Mouse (Mus musculus) forebrain, embryonic 16.5 days (tissue): ENCODE data around the gene Msrb3. TPM values are rescaled to one million over a fixed set of nuclear protein-coding genes. Genes with fewer than 3 reads are reported as not detected.

Source experiments
- ATAC-seq: fragments of 200-750 bp; cut with Nextera tagmentation; 2 replicates; pipeline ENCODE4 v1.8.0; 2017; ENCODE audit warnings: mild to moderate bottlenecking, moderate library complexity
- H3K27ac ChIP-seq: fragments of 300-500 bp; sonication (generic); 2 replicates; pipeline ENCODE4 v1.5.1; 2014; ENCODE audit warnings: low read length, control low read depth
- H3K27me3 ChIP-seq: fragments of 300-500 bp; sonication (generic); replicated peaks from 2 replicates; pipeline ENCODE4 v1.6.1; 2014; ENCODE audit warnings: low read length; ENCODE audit not compliant: control insufficient read depth, insufficient read depth
- H3K36me3 ChIP-seq: fragments of 300-500 bp; sonication (generic); 2 replicates; pipeline ENCODE4 v1.6.1; 2014; ENCODE audit not compliant: control insufficient read depth, insufficient read depth
- H3K4me1 ChIP-seq: fragments of 300-500 bp; sonication (generic); replicated peaks from 2 replicates; pipeline ENCODE4 v1.6.1; 2014; ENCODE audit warnings: low read length; ENCODE audit not compliant: control insufficient read depth, insufficient read depth
- H3K4me2 ChIP-seq: fragments of 300-500 bp; sonication (generic); 2 replicates; pipeline ENCODE4 v1.6.1; 2014; ENCODE audit warnings: mild to moderate bottlenecking, low read length, control low read depth
- H3K4me3 ChIP-seq: fragments of 300-500 bp; sonication (generic); replicated peaks from 2 replicates; pipeline ENCODE4 v1.5.1; 2014; ENCODE audit warnings: mild to moderate bottlenecking, low read length, control low read depth
- H3K9ac ChIP-seq: fragments of 300-500 bp; sonication (generic); replicated peaks from 2 replicates; pipeline ENCODE4 v1.6.1; 2014; ENCODE audit warnings: low read depth, low read length, control low read depth
- H3K9me3 ChIP-seq: fragments of 300-500 bp; sonication (generic); 2 replicates; pipeline ENCODE4 v1.6.1; 2016; ENCODE audit warnings: low read length; ENCODE audit not compliant: control insufficient read depth
- WGBS: fragments of 180-500 bp; shearing (Covaris S2); extraction: QIAGEN DNeasy Blood & Tissue Kit; methylation state at CpG from one replicate; pipeline ENCODE4 v1.1.7; 2014; 5-methylcytosine and 5-hydroxymethylcytosine counted together
- polyA plus RNA-seq: library from polyadenylated mRNA; unstranded; fragments of >200 nt; fragmentation: Nextera tagmentation; extraction: Ambion mirVana; gene quantifications from 2 replicates; pipeline ENCODE4 v1.2.1, GENCODE M21; 2015

Gene Msrb3
- polyA plus RNA-seq, 1 experiment from 2014 or later: 1.1 TPM

GRCm38 (mm10) chr10:120921501-120921900, 22.6 kb upstream of the Msrb3 start:
- Histone ChIP-seq H3K27me3 (no peaks in the 10 kb centered on the region), H3K9me3 (no peaks in the 10 kb centered on the region), H3K4me3 (no peak overlapping the region), H3K27ac (no peak overlapping the region), H3K4me2 (no peak overlapping the region), H3K4me1 (no peaks in the 10 kb centered on the region), H3K9ac (no peak overlapping the region), H3K36me3 (no peaks in the 10 kb centered on the region)
- ATAC-seq: no peak
- 42% methylated on average over 2 of the region's 2 CpGs for WGBS

GRCm38 (mm10) chr10:120920604-120921003, 21.7 kb upstream of the Msrb3 start:
- no peak overlapping the region for H3K4me2 ChIP-seq
- H3K9ac ChIP-seq: no peak overlapping the region
- no peak for ATAC-seq
- no peaks in the 10 kb centered on the region for H3K36me3 ChIP-seq
- no peaks in the 10 kb centered on the region for H3K9me3 ChIP-seq
- H3K27ac ChIP-seq: no peak overlapping the region
- no peak overlapping the region for H3K4me3 ChIP-seq
- WGBS: 67% methylated on average over 11 of the region's 11 CpGs
- H3K27me3 ChIP-seq: no peaks in the 10 kb centered on the region
- no peaks in the 10 kb centered on the region for H3K4me1 ChIP-seq

- ATAC-seq: no peak
- H3K9me3 ChIP-seq: no peaks in the 10 kb centered on the region
- no peak overlapping the region for H3K4me3 ChIP-seq
- no peak overlapping the region for H3K4me2 ChIP-seq
- H3K9ac ChIP-seq: no peak overlapping the region
- H3K36me3 ChIP-seq: no peaks in the 10 kb centered on the region
- H3K27ac ChIP-seq: no peak overlapping the region
- 0 out of 2 replicates have a peak, but pooled peaks cover 5% of the 10 kb centered on the region for H3K4me1 ChIP-seq
- no peaks in the 10 kb centered on the region for H3K27me3 ChIP-seq
- 90% methylated on average over 5 of the region's 5 CpGs for WGBS
Measured at GRCm38 (mm10) chr10:120916250-120916649, 17.3 kb upstream of the Msrb3 start.

GRCm38 (mm10) chr10:120914948-120915631, 16.2 kb upstream of the Msrb3 start:
- WGBS: 38% methylated on average over 15 of the region's 15 CpGs

GRCm38 (mm10) chr10:120914286-120914685, 15.4 kb upstream of the Msrb3 start:
- ATAC-seq: no peak
- no peak overlapping the region for H3K4me3 ChIP-seq
- no peaks in the 10 kb centered on the region for H3K36me3 ChIP-seq
- H3K4me1 ChIP-seq: 0 out of 2 replicates have a peak, but pooled peaks cover 5% of the 10 kb centered on the region
- no peak overlapping the region for H3K9ac ChIP-seq
- no peak overlapping the region for H3K27ac ChIP-seq
- H3K27me3 ChIP-seq: no peaks in the 10 kb centered on the region
- no peak overlapping the region for H3K4me2 ChIP-seq
- 71% methylated on average over 7 of the region's 7 CpGs for WGBS
- no peaks in the 10 kb centered on the region for H3K9me3 ChIP-seq

More at GRCm38 (mm10) chr10:120914948-120915631, 16.2 kb upstream of the Msrb3 start:
- H3K27me3 ChIP-seq: no peaks in the 10 kb centered on the region
- H3K9me3 ChIP-seq: no peaks in the 10 kb centered on the region
- ATAC-seq: no peak
- H3K4me1 ChIP-seq: 0 out of 2 replicates have a peak, but pooled peaks cover 5% of the 10 kb centered on the region
- no peak overlapping the region for H3K4me3 ChIP-seq
- no peaks in the 10 kb centered on the region for H3K36me3 ChIP-seq
- no peak overlapping the region for H3K27ac ChIP-seq
- H3K9ac ChIP-seq: no peak overlapping the region
- no peak overlapping the region; the same call in 1 of the 2 replicates for H3K4me2 ChIP-seq

GRCm38 (mm10) chr10:120913796-120914195, 14.9 kb upstream of the Msrb3 start:
- Histone ChIP-seq H3K4me2 (no peak overlapping the region), H3K9me3 (no peaks in the 10 kb centered on the region), H3K4me1 (0 out of 2 replicates have a peak, but pooled peaks cover 5% of the 10 kb centered on the region), H3K4me3 (no peak overlapping the region), H3K27me3 (no peaks in the 10 kb centered on the region), H3K27ac (no peak overlapping the region), H3K36me3 (no peaks in the 10 kb centered on the region), H3K9ac (no peak overlapping the region)
- ATAC-seq: no peak
- 71% methylated on average over 7 of the region's 7 CpGs for WGBS

GRCm38 (mm10) chr10:120911971-120912370, 13.1 kb upstream of the Msrb3 start:
- Histone ChIP-seq H3K4me2 (no peak overlapping the region), H3K27me3 (no peaks in the 10 kb centered on the region), H3K36me3 (no peaks in the 10 kb centered on the region), H3K9me3 (no peaks in the 10 kb centered on the region), H3K4me3 (no peak overlapping the region), H3K9ac (no peak overlapping the region), H3K4me1 (0 out of 2 replicates have a peak, but pooled peaks cover 5% of the 10 kb centered on the region), H3K27ac (no peak overlapping the region)
- ATAC-seq: no peak
- 83% methylated on average over 4 of the region's 4 CpGs for WGBS

- H3K9ac ChIP-seq: no peak overlapping the region
- 91% methylated on average over 11 of the region's 11 CpGs for WGBS
- no peak overlapping the region for H3K4me3 ChIP-seq
- H3K36me3 ChIP-seq: no peaks in the 10 kb centered on the region
- H3K27ac ChIP-seq: no peak overlapping the region
- H3K4me2 ChIP-seq: no peak overlapping the region
- H3K27me3 ChIP-seq: no peaks in the 10 kb centered on the region
- H3K9me3 ChIP-seq: peaks cover 6% of the 10 kb centered on the region; the same call in 1 of the 2 replicates
- no peak for ATAC-seq
- H3K4me1 ChIP-seq: no peaks in the 10 kb centered on the region
Measured at GRCm38 (mm10) chr10:120908776-120909574, 10.1 kb upstream of the Msrb3 start.

- 0 out of 2 replicates have a peak, but pooled peaks cover 2% of the 10 kb centered on the region for H3K27me3 ChIP-seq
- ATAC-seq: no peak
- no peak overlapping the region for H3K4me2 ChIP-seq
- H3K4me3 ChIP-seq: no peak overlapping the region
- no peaks in the 10 kb centered on the region for H3K36me3 ChIP-seq
- H3K9me3 ChIP-seq: peaks cover 6% of the 10 kb centered on the region; the same call in 1 of the 2 replicates
- H3K27ac ChIP-seq: no peak overlapping the region
- WGBS: 88% methylated on average over 10 of the region's 10 CpGs
- no peak overlapping the region for H3K9ac ChIP-seq
- peaks cover 9% of the 10 kb centered on the region for H3K4me1 ChIP-seq
Measured at GRCm38 (mm10) chr10:120904676-120905075, 5.8 kb upstream of the Msrb3 start.
